19 mouse cellular contexts compared by ENCODE assay signal in genomic region chr13:101202565-101203313, GRCm38 (mm10).
DNase-seq lines count a peak whose midpoint lies in the region; ATAC-seq lines count a peak whose summit lies in the region.
"Had no signal": no experiment of that assay in that cellular context is flagged by ENCODE, and none has a peak within 500 bp of the region (broad histone marks: within the 10 kb centered on the region; RNA-seq: fewer than 3 reads in every experiment).

No protein-coding gene starts in this region.

- H3K9me3 ChIP-seq in forebrain, embryonic 11.5 days (ENCODE audit: control insufficient read depth, low read length) = no peaks in the 10 kb centered on the region
- H3K9me3 ChIP-seq in forebrain, embryonic 10.5 days = no peaks in the 10 kb centered on the region
- no peaks in the 10 kb centered on the region for H3K9me3 ChIP-seq in neural tube, embryonic 12.5 days
- H3K9me3 ChIP-seq in limb, embryonic 10.5 days (replicated peaks) = no peaks in the 10 kb centered on the region
- no peaks in the 10 kb centered on the region for H3K9me3 ChIP-seq in heart, embryonic 10.5 days
- H3K9me3 ChIP-seq: embryonic facial prominence, embryonic 15.5 days; liver, embryonic 13.5 days; lung, embryonic 15.5 days had no signal

- no peak overlapping the region for H3K9ac ChIP-seq in forebrain, embryonic 11.5 days (ENCODE audit: low read length)
- H3K9ac ChIP-seq in neural tube, embryonic 12.5 days = no peak overlapping the region
- H3K9ac ChIP-seq: embryonic facial prominence, embryonic 15.5 days; liver, embryonic 13.5 days; lung, embryonic 15.5 days had no signal

- WGBS in forebrain, embryonic 11.5 days = 63% methylated on average over 4 of the region's 4 CpGs
- 83% methylated on average over 4 of the region's 4 CpGs for WGBS in forebrain, embryonic 10.5 days
- WGBS in neural tube, embryonic 12.5 days = 41% methylated on average over 4 of the region's 4 CpGs
- WGBS in limb, embryonic 10.5 days = 78% methylated on average over 4 of the region's 4 CpGs
- 71% methylated on average over 4 of the region's 4 CpGs for WGBS in heart, embryonic 10.5 days

- H3K27ac ChIP-seq in forebrain, embryonic 11.5 days (ENCODE audit: low read depth, low read length) = 0 out of 2 replicates have a peak overlapping the region, but pooled peaks have one; percentile 18
- no peak overlapping the region for H3K27ac ChIP-seq in forebrain, embryonic 10.5 days
- no peak overlapping the region for H3K27ac ChIP-seq in neural tube, embryonic 12.5 days
- H3K27ac ChIP-seq in limb, embryonic 10.5 days = no peak overlapping the region
- H3K27ac ChIP-seq in heart, embryonic 10.5 days = no peak overlapping the region
- H3K27ac ChIP-seq: embryonic facial prominence, embryonic 15.5 days; gastrocnemius, adult 2 months; heart, adult 2 months; liver, embryonic 13.5 days; lung, embryonic 15.5 days; macrophage; stomach, postnatal 0 days had no signal

- no peaks in the 10 kb centered on the region for H3K27me3 ChIP-seq in forebrain, embryonic 11.5 days (ENCODE audit: control insufficient read depth, insufficient read depth, low read length)
- no peaks in the 10 kb centered on the region for H3K27me3 ChIP-seq in forebrain, embryonic 10.5 days (ENCODE audit: poor library complexity, severe bottlenecking)
- H3K27me3 ChIP-seq in neural tube, embryonic 12.5 days (replicated peaks) = no peaks in the 10 kb centered on the region
- H3K27me3 ChIP-seq in limb, embryonic 10.5 days (ENCODE audit: low read depth, poor library complexity, severe bottlenecking) = no peaks in the 10 kb centered on the region
- no peaks in the 10 kb centered on the region for H3K27me3 ChIP-seq in heart, embryonic 10.5 days (ENCODE audit: insufficient read depth, poor library complexity, severe bottlenecking)
- H3K27me3 ChIP-seq: embryonic facial prominence, embryonic 15.5 days; liver, embryonic 13.5 days; lung, embryonic 15.5 days had no signal

- H3K4me2 ChIP-seq in forebrain, embryonic 11.5 days (ENCODE audit: low read depth, low read length, severe bottlenecking) = no peak overlapping the region
- no peak overlapping the region for H3K4me2 ChIP-seq in neural tube, embryonic 12.5 days (replicated peaks)
- H3K4me2 ChIP-seq: embryonic facial prominence, embryonic 15.5 days; liver, embryonic 13.5 days; lung, embryonic 15.5 days had no signal

- H3K36me3 ChIP-seq in forebrain, embryonic 11.5 days (ENCODE audit: control insufficient read depth, insufficient read depth, low read length) = no peaks in the 10 kb centered on the region
- H3K36me3 ChIP-seq in forebrain, embryonic 10.5 days (replicated peaks) = no peaks in the 10 kb centered on the region
- H3K36me3 ChIP-seq in neural tube, embryonic 12.5 days = no peaks in the 10 kb centered on the region
- H3K36me3 ChIP-seq in limb, embryonic 10.5 days = no peaks in the 10 kb centered on the region
- H3K36me3 ChIP-seq in heart, embryonic 10.5 days = no peaks in the 10 kb centered on the region
- H3K36me3 ChIP-seq: embryonic facial prominence, embryonic 15.5 days; liver, embryonic 13.5 days; lung, embryonic 15.5 days had no signal

- ATAC-seq in forebrain, embryonic 11.5 days (replicated peaks; ENCODE audit: low FRiP score) = peak; percentile 80
- ATAC-seq in neural tube, embryonic 12.5 days (ENCODE audit: low FRiP score, low read depth) = peak; percentile 33; the same call in 1 of the 2 replicates
- ATAC-seq: inflammation-experienced regulatory T-cells, adult 6 months had no signal

- H3K4me1 ChIP-seq in forebrain, embryonic 11.5 days (replicated peaks; ENCODE audit: control insufficient read depth, insufficient read depth, low read length) = no peaks in the 10 kb centered on the region
- no peaks in the 10 kb centered on the region for H3K4me1 ChIP-seq in forebrain, embryonic 10.5 days
- no peaks in the 10 kb centered on the region for H3K4me1 ChIP-seq in neural tube, embryonic 12.5 days
- no peaks in the 10 kb centered on the region for H3K4me1 ChIP-seq in limb, embryonic 10.5 days
- H3K4me1 ChIP-seq in heart, embryonic 10.5 days = no peaks in the 10 kb centered on the region
- H3K4me1 ChIP-seq: embryonic facial prominence, embryonic 15.5 days; liver, embryonic 13.5 days; lung, embryonic 15.5 days had no signal

- H3K4me3 ChIP-seq in forebrain, embryonic 11.5 days (ENCODE audit: low read depth, low read length) = no peak overlapping the region
- no peak overlapping the region for H3K4me3 ChIP-seq in forebrain, embryonic 10.5 days
- no peak overlapping the region for H3K4me3 ChIP-seq in neural tube, embryonic 12.5 days
- H3K4me3 ChIP-seq in limb, embryonic 10.5 days = no peak overlapping the region
- no peak overlapping the region for H3K4me3 ChIP-seq in heart, embryonic 10.5 days
- H3K4me3 ChIP-seq: embryonic facial prominence, embryonic 15.5 days; gastrocnemius, adult 2 months; heart, adult 2 months; liver, embryonic 13.5 days; lung, embryonic 15.5 days had no signal

- no peak for DNase-seq in forebrain, embryonic 11.5 days (ENCODE audit: low spot score)
- DNase-seq in forebrain, embryonic 10.5 days (ENCODE audit: extremely low spot score, low spot score) = no peak
- DNase-seq in neural tube, embryonic 10.5 days (ENCODE audit: extremely low spot score, low spot score) = no peak
- peak; percentile 14 for DNase-seq in limb, embryonic 10.5 days (ENCODE audit: low spot score)
- no peak for DNase-seq in gastrocnemius, postnatal 10 days
- DNase-seq in urinary bladder, adult 18-20 months (ENCODE audit: low spot score in 2 of 2) = no peak
- DNase-seq in heart, embryonic 10.5 days (ENCODE audit: low spot score) = no peak
- DNase-seq: adrenal gland, adult 2 months; embryo, embryonic 11 days; gastrocnemius, adult 2 months; heart, adult 2 months; layer of hippocampus, postnatal 36 days; liver, embryonic 13.5 days had no signal
